In the genomic region with DNA sequence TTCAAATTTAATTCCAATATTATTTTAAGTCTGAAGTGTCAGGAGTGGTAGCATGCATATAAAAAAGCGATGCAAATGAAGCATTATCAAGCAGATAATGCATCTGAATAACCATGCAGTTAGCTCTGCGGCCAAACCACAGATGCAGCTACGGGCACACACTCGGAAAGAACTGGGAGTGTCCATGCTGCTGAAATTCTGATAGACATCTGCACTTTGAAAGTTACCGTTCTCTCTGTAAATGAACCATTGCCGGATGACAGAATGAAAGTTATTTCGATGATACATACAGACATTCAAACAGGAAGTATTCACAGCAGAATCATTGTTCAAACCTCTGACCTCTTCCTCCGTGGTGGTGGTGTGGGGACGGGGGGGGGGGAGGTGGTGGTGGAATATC, we compare ENCODE assay signal across 25 mouse cellular contexts.
A peak's percentile ranks its signal among the peaks of the same experiment; 100 is the strongest.
DNase-seq lines count a peak whose midpoint lies in the region; ATAC-seq and TF ChIP-seq lines count a peak whose summit lies in the region.
"Had no signal": no experiment of that assay in that cellular context is flagged by ENCODE, and none has a peak within 500 bp of the region (broad histone marks: within the 10 kb centered on the region; RNA-seq: fewer than 3 reads in every experiment).

No protein-coding gene starts in this region.

- no peak for TF ChIP-seq CTCF in MEL (IDR thresholded peaks at IDR 0.05 in 2 of 3, conservative IDR thresholded peaks at IDR 0.05 in 1 of 3; ENCODE audit: control insufficient read depth in 1 of 3, insufficient read depth in 1 of 3, low read depth in 2 of 3, low read length in 3 of 3, poor library complexity in 1 of 3, severe bottlenecking in 1 of 3)
- no peak for TF ChIP-seq CTCF in left cerebral cortex, adult 2 months (IDR thresholded peaks at IDR 0.05)

- peak; percentile 72 for ATAC-seq in megakaryocyte progenitor cell, adult 5-6 weeks (replicated peaks; ENCODE audit: poor library complexity)
- ATAC-seq in megakaryocyte-erythroid progenitor cell, adult 5-6 weeks (replicated peaks; ENCODE audit: low FRiP score, low TSS enrichment, poor library complexity, severe bottlenecking): peak; percentile 77
- ATAC-seq: activated CD4-positive, CD25-positive, alpha-beta regulatory T cell, adult 4 months; CD4-positive, CD25-positive, alpha-beta regulatory T cell, adult 4 months; Patski had no signal

- no peaks in the 10 kb centered on the region for H3K27me3 ChIP-seq in MEL (ENCODE audit: control insufficient read depth in 1 of 2, insufficient read depth in 2 of 2, low read length in 2 of 2)
- H3K27me3 ChIP-seq: CH12.LX, Patski had no signal

- TF ChIP-seq POLR2A in MEL (IDR thresholded peaks at IDR 0.05; ENCODE audit: control insufficient read depth in 1 of 2, insufficient read depth in 1 of 2, low read depth in 1 of 2, low read length in 2 of 2, poor library complexity in 1 of 2): no peak

- DNase-seq in 416B (ENCODE audit: low read depth): peak; percentile 78
- peak; percentile 40 for DNase-seq in MEL (ENCODE audit: low read depth, low spot score)
- no peak for DNase-seq in left cerebral cortex, adult 2 months (ENCODE audit: extremely low spot score in 1 of 2, low spot score in 2 of 2)
- DNase-seq in adrenal gland, adult 18-20 months (ENCODE audit: low spot score in 2 of 2): no peak
- no peak for DNase-seq in heart, postnatal 4 days
- no peak for DNase-seq in thymus, postnatal 4 days
- DNase-seq: adrenal gland, adult 2 months; adrenal gland, adult 8-10 months; adrenal gland, postnatal 10 days; adrenal gland, postnatal 14 days; adrenal gland, postnatal 25 days; adrenal gland, postnatal 36 days; B cell, adult 2 months; cerebellum, adult 11 months; cerebellum, adult 11-12 months; cerebellum, adult 18-20 months; cerebellum, adult 2 months; cerebellum, adult 8-10 months had no signal

- no peak for TF ChIP-seq RAD21 in MEL (IDR thresholded peaks at IDR 0.05; ENCODE audit: low read depth, low read length)

- intact Hi-C loops in left cerebral cortex, adult 2 months (cut with DNase I): no loop called here

- no peaks in the 10 kb centered on the region for H3K79me2 ChIP-seq in MEL (ENCODE audit: control insufficient read depth, insufficient read depth, low read length, poor library complexity)

- no peak overlapping the region for H3K9ac ChIP-seq in MEL (ENCODE audit: control insufficient read depth, low read depth, low read length, poor library complexity, severe bottlenecking)

- peaks cover 0 to 10% of the 10 kb centered on the region in 2 experiments; a peak in 2 of 4 replicates for H3K36me3 ChIP-seq in MEL (ENCODE audit: control insufficient read depth in 1 of 2, insufficient read depth in 2 of 2, low read length in 2 of 2)
- H3K36me3 ChIP-seq: G1E had no signal

- peak in 1 of 2 experiments; percentile 59; a peak in 2 of 4 replicates for TF ChIP-seq EP300 in MEL (IDR thresholded peaks at IDR 0.05; ENCODE audit: low read depth in 1 of 2, low read length in 2 of 2)

- H3K4me3 ChIP-seq in MEL (ENCODE audit: control insufficient read depth in 1 of 2, insufficient read depth in 1 of 2, low read depth in 2 of 2, low read length in 2 of 2): peak overlapping the region in 1 of 2 experiments; percentile 45; a peak in 2 of 4 replicates
- no peak overlapping the region for H3K4me3 ChIP-seq in left cerebral cortex, adult 2 months

- H3K9me3 ChIP-seq in MEL (replicated peaks; ENCODE audit: insufficient read depth, low read length): no peaks in the 10 kb centered on the region

- H3K4me1 ChIP-seq in MEL (ENCODE audit: control insufficient read depth in 1 of 2, insufficient read depth in 2 of 2, low read length in 2 of 2): peaks cover 7 to 9% of the 10 kb centered on the region in 2 experiments; a peak in 3 of 4 replicates

- peak overlapping the region; percentile 12; the same call in 1 of the 2 replicates for H3K27ac ChIP-seq in MEL (ENCODE audit: control insufficient read depth, low read depth, low read length)
- no peak overlapping the region for H3K27ac ChIP-seq in left cerebral cortex, adult 2 months

TF ChIP-seq in MEL, 35 proteins besides CTCF, POLR2A, EP300 and RAD21:
- TF ChIP-seq GATA1 (IDR thresholded peaks at IDR 0.05; ENCODE audit: low read depth, low read length): peak; percentile 32; the same call in 1 of the 2 replicates
- TF ChIP-seq NELFE (IDR thresholded peaks at IDR 0.05; ENCODE audit: low read depth, low read length): no peak

Comparison
In these comparisons a context has a peak if more than half of its experiments do, and no peak if none do; other contexts are left out.
1. DNase-seq: peak in 416B (single experiment) and MEL (single experiment); none in left cerebral cortex, adult 2 months (0 of 2), adrenal gland, adult 18-20 months (0 of 2), heart, postnatal 4 days (single experiment) and thymus, postnatal 4 days (single experiment).